Mouse (Mus musculus) urinary bladder, adult 18-20 months (tissue): Measurements from ENCODE around the gene Ssbp4.
"Not testable (repeated sequence)": the region's sequence is repeated elsewhere in the genome, so short reads cannot be mapped to it uniquely, and the experiment has no call there.

Experiments used
- DNase-seq, 2 experiments: peaks; one replicate each; pipeline ENCODE4 v3.0.0; 2022; ENCODE audit warnings: low spot score in 2 of 2, mixed read lengths in 2 of 2

Ssbp4 gene

DNA sequence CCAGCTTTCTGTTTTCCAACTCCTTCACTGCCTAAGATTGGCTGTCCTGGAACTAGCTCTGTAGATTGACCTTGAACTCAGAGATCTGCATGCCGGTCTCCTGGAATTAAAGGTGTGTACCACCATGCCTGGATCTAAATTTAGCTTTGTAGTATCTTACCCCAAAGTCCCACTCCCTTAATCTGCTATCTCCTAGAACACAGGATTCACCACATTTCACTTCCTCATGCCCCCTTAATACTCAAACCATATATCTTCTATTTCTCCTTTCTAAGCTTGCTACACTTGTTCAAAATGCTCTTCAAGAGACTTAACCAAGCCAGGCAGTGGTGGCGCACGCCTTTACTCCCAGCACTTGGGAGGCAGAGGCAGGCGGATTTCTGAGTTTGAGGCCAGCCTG, 20.7 kb downstream of the Ssbp4 start:
- DNase-seq, result not testable (repeated sequence)

DNA sequence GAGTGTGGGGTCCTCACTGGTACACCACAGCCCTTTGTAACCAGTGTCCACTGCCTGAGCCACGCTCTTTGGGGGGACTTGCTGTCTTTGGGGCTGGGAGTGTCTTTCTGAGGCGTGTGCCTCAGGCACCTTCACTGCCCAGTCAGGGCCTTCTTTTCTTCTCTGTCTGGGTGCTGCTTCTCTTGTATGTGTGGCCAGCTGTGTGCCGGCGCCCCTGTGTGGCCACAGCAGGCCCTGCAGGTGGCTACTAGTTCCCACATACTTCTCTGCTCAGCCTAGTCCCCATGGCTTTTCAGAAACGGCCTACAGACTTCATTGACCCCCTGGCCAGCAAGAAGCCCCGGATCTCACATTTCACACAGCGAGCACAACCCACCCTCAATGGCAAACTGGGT, 23.4 kb downstream of the Ssbp4 start:
- no peak for DNase-seq

DNA sequence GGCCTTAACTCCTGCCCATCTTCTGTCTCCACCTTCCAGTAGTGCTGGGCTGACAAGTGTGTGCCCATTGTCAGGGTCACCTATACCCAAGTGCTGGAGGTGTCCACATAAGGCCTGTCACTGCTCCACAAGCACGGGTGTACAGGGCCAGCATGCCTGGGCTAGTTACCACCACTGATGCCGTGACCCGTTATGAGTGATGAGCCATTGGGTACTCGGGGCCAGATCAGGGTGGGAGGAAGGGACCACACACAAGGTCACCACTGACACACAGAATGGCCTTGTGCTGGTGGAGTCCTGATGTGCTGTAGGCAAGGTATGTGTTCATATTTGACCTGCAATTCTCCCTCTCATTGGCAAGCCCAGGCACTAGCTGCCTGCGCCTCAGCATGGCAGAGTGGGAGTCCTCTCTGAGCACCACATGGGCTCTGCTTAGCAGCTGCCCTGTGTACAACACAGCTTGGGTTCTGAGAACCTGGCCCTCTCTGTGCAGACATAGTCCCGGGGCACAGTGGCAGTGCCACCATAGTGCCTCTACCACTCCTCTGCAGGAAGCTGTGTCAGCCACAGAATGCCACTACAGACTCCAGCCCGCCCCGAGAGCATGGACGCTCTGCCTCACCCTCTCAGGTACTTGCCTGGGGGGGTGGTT, 23.9 kb downstream of the Ssbp4 start:
- no peak for DNase-seq

DNA sequence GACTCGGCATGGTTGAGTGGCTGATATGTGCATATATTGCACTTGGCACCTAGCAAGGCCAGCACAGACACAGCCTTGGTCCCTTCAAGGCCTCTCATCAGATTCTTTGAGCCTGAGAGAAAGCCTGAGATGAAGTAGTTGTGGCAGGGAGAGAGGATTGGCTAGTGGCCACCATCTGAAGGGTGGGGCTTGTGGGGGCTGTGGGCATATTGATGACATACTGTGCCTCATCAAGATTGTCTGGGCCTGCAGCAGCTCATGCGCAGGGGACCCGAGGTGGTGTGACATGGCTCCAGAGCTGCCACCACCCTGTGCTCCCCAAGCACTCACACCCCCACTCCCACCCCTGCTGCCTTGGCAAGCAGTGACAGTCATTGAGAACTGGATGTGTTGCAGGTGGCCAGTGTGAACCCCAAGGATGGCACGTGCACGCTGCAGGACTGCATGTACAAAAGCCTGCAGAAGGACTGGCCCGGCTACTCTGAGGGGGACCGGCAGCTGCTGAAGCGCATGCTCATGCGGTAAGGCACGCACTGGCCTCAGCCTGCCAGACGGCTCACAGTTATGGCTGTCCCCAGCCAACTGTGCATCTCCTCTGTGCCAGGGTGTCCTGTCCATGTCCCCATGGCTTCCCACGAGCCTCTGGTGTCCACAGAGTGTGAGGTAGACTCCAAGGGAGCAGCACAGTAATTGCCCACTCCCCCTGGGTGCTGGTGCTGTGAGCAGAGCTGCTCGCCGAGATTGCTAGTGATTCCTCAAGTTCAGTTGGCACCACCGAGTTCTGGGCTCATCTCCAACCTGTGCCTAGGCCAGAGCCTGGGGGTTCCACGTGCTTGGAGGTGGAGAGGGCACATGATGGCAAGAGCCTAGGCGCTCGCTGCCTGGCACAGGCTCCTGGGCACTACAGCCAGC, 24.9 kb downstream of the Ssbp4 start:
- DNase-seq, result no peak

- DNase-seq, result no peak
These were observed 31.5 kb downstream of the Ssbp4 start for GRCm38 (mm10) chr8:70577207-70577606.

DNA sequence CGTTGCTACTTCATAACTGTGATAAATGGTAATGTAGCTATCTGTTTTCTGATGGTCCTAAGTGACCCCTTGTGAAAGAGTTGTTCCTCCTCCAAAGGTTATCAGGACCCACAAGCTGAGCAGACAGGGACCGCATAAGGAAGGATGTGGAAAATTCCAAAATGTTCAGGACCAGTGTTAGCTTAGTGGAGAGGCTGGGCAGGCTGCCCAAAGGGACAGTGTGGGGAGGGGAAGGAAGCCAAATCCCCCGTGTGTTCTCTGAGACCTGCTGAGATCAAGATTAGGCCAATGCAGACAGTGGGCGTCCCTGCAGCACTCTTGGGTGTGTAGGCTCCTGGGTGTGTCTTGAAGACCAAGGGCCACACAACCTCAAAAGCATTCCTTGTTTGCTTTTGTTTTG, 33.8 kb downstream of the Ssbp4 start:
- DNase-seq, result no peak

DNA sequence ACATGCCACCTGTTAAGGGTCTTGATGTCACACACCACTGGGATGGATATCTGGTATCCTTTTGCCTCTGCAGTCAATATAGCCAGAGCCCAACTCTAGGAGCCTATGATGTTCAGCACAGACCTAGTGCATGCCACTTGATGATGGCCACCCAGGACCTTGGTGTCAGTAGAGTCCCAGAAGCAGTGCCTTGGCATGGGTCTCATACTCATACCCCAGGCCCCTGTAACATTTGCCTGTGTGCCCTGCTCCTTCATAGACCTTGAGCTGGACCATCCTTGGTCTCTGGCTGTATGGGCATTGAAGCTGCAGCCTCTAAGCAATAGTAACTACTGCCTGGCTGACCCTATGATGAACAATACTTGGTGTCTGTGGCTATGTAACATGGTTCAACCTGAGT, 34.4 kb downstream of the Ssbp4 start:
- no peak for DNase-seq

- no peak for DNase-seq
These were observed 37.7 kb downstream of the Ssbp4 start for GRCm38 (mm10) chr8:70570990-70571389.

GRCm38 (mm10) chr8:70570360-70570759, 38.3 kb downstream of the Ssbp4 start:
- DNase-seq, result no peak

DNA sequence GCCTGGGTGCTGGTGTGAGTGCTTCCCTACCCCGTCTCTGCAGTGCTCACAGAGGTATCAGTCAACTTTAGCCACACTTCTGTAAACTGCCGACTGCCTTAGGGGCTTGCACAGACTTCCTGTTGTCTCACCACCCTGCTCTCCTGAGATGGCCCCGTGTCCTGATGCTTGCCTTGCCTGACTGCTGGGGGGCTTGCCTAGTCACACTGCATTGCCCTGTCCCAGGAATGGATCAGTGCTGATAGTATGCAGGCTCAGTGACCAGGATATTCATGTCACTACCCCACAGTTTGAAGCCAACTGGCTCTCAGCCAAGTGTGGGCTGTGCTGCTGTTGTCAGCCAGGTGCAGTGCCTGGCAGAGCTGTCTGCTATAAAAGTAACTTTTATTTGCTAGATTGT, 43.1 kb downstream of the Ssbp4 start:
- no peak for DNase-seq

- no peak for DNase-seq
These were observed 43.9 kb downstream of the Ssbp4 start for GRCm38 (mm10) chr8:70564696-70565235.

GRCm38 (mm10) chr8:70563763-70564387, 44.8 kb downstream of the Ssbp4 start:
- DNase-seq, result no peak

DNA sequence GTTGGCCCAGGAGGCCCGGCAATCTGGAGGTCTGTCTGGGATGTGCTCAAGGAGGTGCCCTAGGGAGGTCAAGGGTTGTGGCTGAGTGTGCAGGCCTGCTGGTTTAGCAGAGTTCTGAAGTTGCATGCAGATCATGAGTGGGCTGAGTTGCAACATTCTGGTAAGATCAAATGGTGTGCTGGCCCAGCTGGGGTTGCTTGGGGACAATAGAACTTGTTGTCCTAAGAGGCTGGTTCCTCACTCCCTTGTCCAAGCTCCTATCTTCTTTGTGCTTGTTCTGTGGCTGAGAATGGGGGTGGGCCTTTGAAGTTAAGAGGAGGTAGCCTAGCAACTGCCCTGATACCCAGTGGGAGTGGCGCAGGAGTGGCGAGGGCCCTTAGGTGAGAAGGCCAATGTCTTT, 45.9 kb downstream of the Ssbp4 start:
- DNase-seq, result no peak

- DNase-seq, result peak; percentile 44 to 61
These were observed 46.7 kb downstream of the Ssbp4 start for GRCm38 (mm10) chr8:70561809-70562535.

DNA sequence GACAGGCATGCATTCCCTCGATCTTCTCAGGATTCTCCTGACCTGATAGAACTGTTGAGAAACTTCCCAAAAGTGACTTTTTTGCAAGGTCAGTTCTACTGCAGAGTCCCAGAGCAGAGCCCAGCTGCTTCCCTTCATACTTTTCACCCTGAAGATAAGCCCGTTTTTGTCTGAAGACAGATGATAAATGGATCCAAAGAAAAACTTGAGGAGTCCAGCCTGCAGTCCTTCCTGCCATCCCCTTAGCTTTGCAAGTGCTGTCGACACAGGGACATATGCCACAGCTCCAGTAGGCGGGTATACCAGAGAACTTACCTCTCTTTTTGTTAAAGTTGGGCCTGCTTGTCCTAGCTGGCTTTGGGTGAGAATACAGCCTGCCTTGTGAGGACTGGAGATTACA, 47.3 kb downstream of the Ssbp4 start:
- no peak for DNase-seq

- DNase-seq, result no peak
These were observed 48.1 kb downstream of the Ssbp4 start for GRCm38 (mm10) chr8:70560564-70560963.

DNA sequence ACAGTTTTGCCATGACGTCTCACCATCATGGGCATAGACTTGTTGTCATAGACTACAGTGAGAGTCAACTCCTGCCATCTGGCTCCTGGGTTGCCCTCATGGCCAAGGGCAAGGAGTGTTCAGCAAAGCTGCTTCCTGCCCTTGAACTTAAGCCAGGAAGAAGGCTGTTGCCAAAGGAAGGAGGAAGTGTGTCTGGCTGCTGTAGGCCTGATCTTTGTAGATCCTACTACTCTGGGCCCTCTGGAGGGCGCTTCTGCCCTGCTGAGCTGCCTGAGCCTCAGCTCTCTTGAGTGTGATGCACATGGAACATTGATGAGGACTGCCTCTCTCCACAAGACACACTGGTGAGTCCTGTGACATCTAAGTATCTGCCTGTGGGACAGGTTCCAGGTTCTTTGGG, 48.6 kb downstream of the Ssbp4 start:
- DNase-seq, result no peak

DNA sequence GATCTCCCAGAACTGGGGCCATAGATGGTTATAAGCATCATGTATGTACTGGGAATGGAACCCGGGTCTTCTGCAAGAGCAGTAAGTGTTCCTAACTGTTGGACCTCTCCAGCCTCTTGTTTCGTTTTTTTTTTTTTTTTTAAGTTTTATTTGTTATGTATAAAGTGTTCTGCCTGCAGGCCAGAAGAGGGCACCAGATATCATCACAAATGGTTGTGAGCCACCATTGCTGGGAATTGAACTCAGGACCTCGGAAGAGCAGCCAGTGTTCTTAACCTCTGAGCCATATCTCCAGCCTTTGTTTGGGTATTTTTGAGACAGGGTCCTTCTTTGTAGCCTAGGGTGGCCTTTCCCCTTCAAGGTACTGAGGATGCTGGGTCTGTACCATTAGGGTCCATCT, 49.7 kb downstream of the Ssbp4 start:
- DNase-seq, result no peak

GRCm38 (mm10) chr8:70558334-70558733, 50.3 kb downstream of the Ssbp4 start:
- DNase-seq, result no peak

DNA sequence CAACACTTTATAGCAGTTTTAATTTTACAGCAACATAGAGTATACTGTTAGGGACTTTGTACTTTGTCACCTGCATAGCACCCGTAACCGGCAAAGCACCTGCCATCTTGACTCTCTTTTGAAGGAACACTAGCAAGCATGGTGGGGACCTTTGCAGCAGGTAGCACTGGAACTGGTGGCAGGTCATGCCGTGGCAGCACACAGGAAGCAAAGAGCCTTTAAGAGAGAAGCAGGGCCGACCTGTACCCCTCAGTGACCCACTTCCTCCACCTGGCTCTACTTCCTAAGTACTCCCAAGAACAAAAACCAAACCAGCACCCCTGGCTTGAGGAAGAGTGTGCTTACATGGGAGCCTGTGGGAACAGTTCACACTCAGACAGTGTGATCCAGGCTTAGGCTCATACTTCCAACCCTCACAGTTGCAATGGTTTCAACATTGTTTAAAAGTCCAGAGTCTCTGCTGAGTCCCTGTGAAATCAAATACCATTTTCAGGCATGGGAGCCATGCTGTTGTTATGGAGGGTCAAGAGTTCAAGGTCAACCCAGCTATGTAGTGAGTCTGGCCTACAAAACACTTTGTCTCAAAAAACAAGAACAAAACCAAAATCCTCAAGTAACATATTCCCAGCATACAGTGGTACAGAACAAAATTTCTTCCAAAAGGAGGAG, 53.5 kb downstream of the Ssbp4 start:
- DNase-seq, result no peak

GRCm38 (mm10) chr8:70553740-70554139, 54.9 kb downstream of the Ssbp4 start:
- no peak for DNase-seq
